Mouse (Mus musculus): ENCODE measurements around the gene Mall. TPM values are rescaled to one million over a fixed set of nuclear protein-coding genes. Genes with fewer than 3 reads are reported as not detected.

Mall gene
- polyA plus RNA-seq, 1 experiment: not detected

GRCm38 (mm10) chr2:127754113-127754512 lies 24.4 kb upstream of the Mall start:
- H3K4me1 ChIP-seq (ENCODE audit: control insufficient read depth, insufficient read depth, low read length): peaks cover 7% of the 10 kb centered on the region
- H3K27ac ChIP-seq (ENCODE audit: insufficient read depth, low read depth, low read length): no peak overlapping the region
- no peak overlapping the region for H3K4me3 ChIP-seq (ENCODE audit: insufficient read depth, low read length)
- TF ChIP-seq POLR2A (IDR thresholded peaks at IDR 0.05; ENCODE audit: borderline replicate concordance, low read depth, low read length): no peak
- no peak for TF ChIP-seq CTCF (IDR thresholded peaks at IDR 0.05; ENCODE audit: low read depth, low read length)

GRCm38 (mm10) chr2:127751849-127752610 lies 22.3 kb upstream of the Mall start:
- TF ChIP-seq CTCF (IDR thresholded peaks at IDR 0.05; ENCODE audit: low read depth, low read length): no peak
- no peak for TF ChIP-seq POLR2A (IDR thresholded peaks at IDR 0.05; ENCODE audit: borderline replicate concordance, low read depth, low read length)
- Histone ChIP-seq H3K27ac (ENCODE audit: insufficient read depth, low read depth, low read length) (no peak overlapping the region), H3K4me1 (ENCODE audit: control insufficient read depth, insufficient read depth, low read length) (peaks cover 8% of the 10 kb centered on the region), H3K4me3 (ENCODE audit: insufficient read depth, low read length) (no peak overlapping the region)

GRCm38 (mm10) chr2:127749376-127749775 lies 19.6 kb upstream of the Mall start:
- Histone ChIP-seq H3K4me1 (ENCODE audit: control insufficient read depth, insufficient read depth, low read length) (peaks cover 8% of the 10 kb centered on the region), H3K27ac (ENCODE audit: insufficient read depth, low read depth, low read length) (no peak overlapping the region), H3K4me3 (ENCODE audit: insufficient read depth, low read length) (no peak overlapping the region)
- TF ChIP-seq POLR2A (IDR thresholded peaks at IDR 0.05; ENCODE audit: borderline replicate concordance, low read depth, low read length) (no peak), CTCF (IDR thresholded peaks at IDR 0.05; ENCODE audit: low read depth, low read length) (no peak)

- Histone ChIP-seq H3K4me1 (ENCODE audit: control insufficient read depth, insufficient read depth, low read length) (peaks cover 8% of the 10 kb centered on the region), H3K27ac (ENCODE audit: insufficient read depth, low read depth, low read length) (no peak overlapping the region), H3K4me3 (ENCODE audit: insufficient read depth, low read length) (no peak overlapping the region)
- TF ChIP-seq POLR2A (IDR thresholded peaks at IDR 0.05; ENCODE audit: borderline replicate concordance, low read depth, low read length): no peak
- no peak for TF ChIP-seq CTCF (IDR thresholded peaks at IDR 0.05; ENCODE audit: low read depth, low read length)
Measured at GRCm38 (mm10) chr2:127748316-127748715, 18.6 kb upstream of the Mall start.

- no peak overlapping the region for H3K27ac ChIP-seq (ENCODE audit: insufficient read depth, low read depth, low read length)
- H3K4me3 ChIP-seq (ENCODE audit: insufficient read depth, low read length): no peak overlapping the region
- peaks cover 11% of the 10 kb centered on the region for H3K4me1 ChIP-seq (ENCODE audit: control insufficient read depth, insufficient read depth, low read length)
- TF ChIP-seq POLR2A (IDR thresholded peaks at IDR 0.05; ENCODE audit: borderline replicate concordance, low read depth, low read length): no peak
Measured at GRCm38 (mm10) chr2:127742637-127743036, 12.9 kb upstream of the Mall start.

GRCm38 (mm10) chr2:127740756-127741519 lies 11.2 kb upstream of the Mall start:
- no peak for TF ChIP-seq CTCF (IDR thresholded peaks at IDR 0.05; ENCODE audit: low read depth, low read length)
- no peak for TF ChIP-seq POLR2A (IDR thresholded peaks at IDR 0.05; ENCODE audit: borderline replicate concordance, low read depth, low read length)
- H3K4me1 ChIP-seq (ENCODE audit: control insufficient read depth, insufficient read depth, low read length): peaks cover 11% of the 10 kb centered on the region
- no peak overlapping the region for H3K27ac ChIP-seq (ENCODE audit: insufficient read depth, low read depth, low read length)
- no peak overlapping the region for H3K4me3 ChIP-seq (ENCODE audit: insufficient read depth, low read length)

GRCm38 (mm10) chr2:127737885-127738284 lies 8.2 kb upstream of the Mall start:
- TF ChIP-seq POLR2A (IDR thresholded peaks at IDR 0.05; ENCODE audit: borderline replicate concordance, low read depth, low read length) (no peak), CTCF (IDR thresholded peaks at IDR 0.05; ENCODE audit: low read depth, low read length) (no peak)
- peaks cover 11% of the 10 kb centered on the region for H3K4me1 ChIP-seq (ENCODE audit: control insufficient read depth, insufficient read depth, low read length)
- no peak overlapping the region for H3K27ac ChIP-seq (ENCODE audit: insufficient read depth, low read depth, low read length)
- no peak overlapping the region for H3K4me3 ChIP-seq (ENCODE audit: insufficient read depth, low read length)

- TF ChIP-seq POLR2A (IDR thresholded peaks at IDR 0.05; ENCODE audit: borderline replicate concordance, low read depth, low read length): no peak
- TF ChIP-seq CTCF (IDR thresholded peaks at IDR 0.05; ENCODE audit: low read depth, low read length): no peak
- H3K4me3 ChIP-seq (ENCODE audit: insufficient read depth, low read length): no peak overlapping the region
- peaks cover 10% of the 10 kb centered on the region for H3K4me1 ChIP-seq (ENCODE audit: control insufficient read depth, insufficient read depth, low read length)
- no peak overlapping the region for H3K27ac ChIP-seq (ENCODE audit: insufficient read depth, low read depth, low read length)
Measured at GRCm38 (mm10) chr2:127736631-127737209, 7.0 kb upstream of the Mall start.

GRCm38 (mm10) chr2:127735512-127736145 lies 5.9 kb upstream of the Mall start:
- TF ChIP-seq CTCF (IDR thresholded peaks at IDR 0.05; ENCODE audit: low read depth, low read length): no peak
- TF ChIP-seq POLR2A (IDR thresholded peaks at IDR 0.05; ENCODE audit: borderline replicate concordance, low read depth, low read length): no peak
- Histone ChIP-seq H3K4me3 (ENCODE audit: insufficient read depth, low read length) (no peak overlapping the region), H3K4me1 (ENCODE audit: control insufficient read depth, insufficient read depth, low read length) (peaks cover under 1% of the 10 kb centered on the region; the same call in 1 of the 2 replicates), H3K27ac (ENCODE audit: insufficient read depth, low read depth, low read length) (no peak overlapping the region)

Data from bone marrow macrophage, adult 2 months (primary cell).